Mouse (Mus musculus) erythroblast, embryonic 14.5 days (primary cell): ENCODE data around the gene Rhox2f. TPM values are rescaled to one million over a fixed set of nuclear protein-coding genes. Genes with fewer than 3 reads are reported as not detected.
"Not testable (repeated sequence)": the region's sequence is repeated elsewhere in the genome, so short reads cannot be mapped to it uniquely, and the experiment has no call there.

Experiments
- H3K27me3 ChIP-seq: 2 replicates; pipeline ENCODE4 v1.6.1; 2012; ENCODE audit warnings: inconsistent platforms; ENCODE audit not compliant: control insufficient read depth
- H3K36me3 ChIP-seq: 2 replicates; pipeline ENCODE4 v1.6.1; 2012; ENCODE audit warnings: mild to moderate bottlenecking, inconsistent platforms; ENCODE audit not compliant: control insufficient read depth
- H3K4me1 ChIP-seq: 2 replicates; pipeline ENCODE4 v1.6.1; 2012; ENCODE audit warnings: inconsistent platforms; ENCODE audit not compliant: control insufficient read depth
- H3K4me3 ChIP-seq: replicated peaks from 2 replicates; pipeline ENCODE3; 2012; ENCODE audit warnings: moderate library complexity, mild to moderate bottlenecking, inconsistent platforms
- H3K9me3 ChIP-seq: 2 replicates; pipeline ENCODE4 v1.6.1; 2012; ENCODE audit warnings: low read length, inconsistent platforms, mixed read lengths; ENCODE audit not compliant: control insufficient read depth
- polyA plus RNA-seq: library from polyadenylated mRNA; stranded (reverse); fragments of >175 nt; gene quantifications from 2 replicates; pipeline ENCODE4 v1.2.3, GENCODE M21; 2012

Rhox2f gene
- polyA plus RNA-seq: not detected in 2 replicates

DNA sequence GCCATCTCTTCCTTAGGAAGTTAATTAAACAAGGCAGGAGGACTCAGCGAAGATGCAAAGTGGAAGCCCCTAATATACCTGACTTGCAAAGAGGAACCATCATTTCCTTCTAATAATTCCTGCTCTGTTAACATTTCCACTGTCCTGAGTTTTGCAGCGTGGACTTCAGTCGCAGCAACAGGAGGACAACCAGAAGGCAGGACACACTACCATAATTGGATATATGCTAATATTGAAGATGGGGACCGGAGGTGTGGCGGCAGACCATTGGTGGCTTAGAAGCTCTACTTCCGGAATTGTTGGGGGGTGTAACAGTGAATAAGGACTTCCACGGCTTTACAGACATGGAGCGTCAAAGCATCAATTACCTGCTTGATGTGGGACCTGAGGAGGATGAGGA lies at the start of gene Rhox2f:
Gene Rhox2f, plus strand, starts transcription at position 301 of the 400 bp plus-strand sequence.
- H3K27me3 ChIP-seq, H3K36me3 ChIP-seq, H3K4me3 ChIP-seq, H3K9me3 ChIP-seq, H3K4me1 ChIP-seq: not testable (repeated sequence)

DNA sequence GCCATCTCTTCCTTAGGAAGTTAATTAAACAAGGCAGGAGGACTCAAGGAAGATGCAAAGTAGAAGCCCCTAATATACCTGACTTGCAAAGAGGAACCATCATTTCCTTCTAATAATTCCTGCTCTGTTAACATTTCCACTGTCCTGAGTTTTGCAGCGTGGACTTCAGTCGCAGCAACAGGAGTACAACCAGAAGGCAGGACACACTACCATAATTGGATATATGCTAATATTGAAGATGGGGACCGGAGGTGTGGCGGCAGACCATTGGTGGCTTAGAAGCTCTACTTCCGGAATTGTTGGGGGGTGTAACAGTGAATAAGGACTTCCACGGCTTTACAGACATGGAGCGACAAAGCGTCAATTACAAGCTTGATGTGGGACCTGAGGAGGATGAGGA lies 41.1 kb upstream of the Rhox2f start, which contains the start of gene Rhox2e:
Gene Rhox2e, plus strand, starts transcription at position 301 of the 400 bp plus-strand sequence.
- H3K4me3 ChIP-seq, H3K9me3 ChIP-seq, H3K4me1 ChIP-seq, H3K36me3 ChIP-seq, H3K27me3 ChIP-seq: not testable (repeated sequence)

DNA sequence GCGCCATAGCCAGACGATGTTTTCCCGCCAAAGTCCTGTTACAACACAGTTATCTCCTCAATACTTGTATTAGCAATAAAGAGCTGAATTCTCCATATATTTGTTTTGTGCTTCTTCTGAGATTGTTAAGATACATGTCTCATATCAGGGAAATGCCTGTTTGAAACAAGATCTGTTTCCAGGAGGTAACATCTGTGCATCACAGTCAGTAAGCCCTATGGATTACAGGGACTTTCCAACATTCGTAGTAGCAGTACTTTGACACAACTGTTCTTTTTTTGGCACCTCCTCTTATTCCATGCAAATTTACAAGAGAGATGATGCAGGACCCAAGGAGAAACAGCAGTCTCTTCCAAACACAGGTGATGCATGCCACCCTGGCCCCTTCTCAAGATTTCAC lies 29.5 kb upstream of the Rhox2f start, which contains the start of gene Rhox3e:
Gene Rhox3e, plus strand, starts transcription at position 301 of the 400 bp plus-strand sequence.
- H3K36me3 ChIP-seq, H3K27me3 ChIP-seq, H3K4me3 ChIP-seq, H3K9me3 ChIP-seq, H3K4me1 ChIP-seq: not testable (repeated sequence)

DNA sequence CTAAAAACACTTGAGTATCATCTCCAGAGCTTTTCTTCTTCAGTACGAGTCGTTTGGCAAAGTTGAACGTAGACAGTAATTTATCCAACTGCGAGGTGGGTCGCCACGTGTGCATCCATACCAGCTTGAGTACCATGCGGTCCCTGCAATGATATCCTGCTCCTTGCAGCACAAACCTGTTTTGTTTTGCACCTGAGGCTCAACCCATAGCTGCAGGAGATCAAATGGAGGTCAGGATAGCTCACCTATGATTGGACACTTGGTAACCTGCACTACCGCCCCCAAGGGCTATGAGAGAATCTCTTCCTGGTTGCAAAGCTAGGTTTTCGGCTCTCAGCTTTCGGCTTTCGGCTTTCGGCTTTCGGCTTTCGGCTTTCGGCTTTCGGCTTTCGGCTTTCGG lies 14.1 kb upstream of the Rhox2f start, which contains the start of gene Rhox4e:
Gene Rhox4e, plus strand, starts transcription at position 301 of the 400 bp plus-strand sequence.
- H3K27me3 ChIP-seq, H3K4me3 ChIP-seq, H3K36me3 ChIP-seq, H3K4me1 ChIP-seq, H3K9me3 ChIP-seq: not testable (repeated sequence)

DNA sequence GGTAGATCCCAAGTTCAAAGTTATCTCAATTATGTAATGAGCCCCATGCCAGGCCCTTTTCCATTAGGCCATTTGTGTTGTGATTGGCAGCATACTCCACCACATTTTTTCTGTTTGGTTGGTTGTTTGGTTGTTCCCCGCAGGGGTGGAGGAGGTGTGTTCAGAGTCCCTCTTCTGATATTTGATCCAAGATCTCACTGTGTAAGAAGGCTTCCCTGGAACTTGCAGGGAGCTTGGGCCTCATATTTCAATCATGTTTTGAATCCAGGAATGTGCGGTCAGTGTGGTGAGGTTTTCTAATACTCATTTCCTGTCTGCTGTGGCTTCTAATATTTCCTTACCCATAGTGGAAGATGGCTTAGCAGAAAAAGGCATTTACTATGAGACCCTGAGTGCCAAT lies 1.4 kb downstream of the Rhox2f start:
- H3K4me3 ChIP-seq, H3K9me3 ChIP-seq, H3K4me1 ChIP-seq, H3K36me3 ChIP-seq, H3K27me3 ChIP-seq: not testable (repeated sequence)

DNA sequence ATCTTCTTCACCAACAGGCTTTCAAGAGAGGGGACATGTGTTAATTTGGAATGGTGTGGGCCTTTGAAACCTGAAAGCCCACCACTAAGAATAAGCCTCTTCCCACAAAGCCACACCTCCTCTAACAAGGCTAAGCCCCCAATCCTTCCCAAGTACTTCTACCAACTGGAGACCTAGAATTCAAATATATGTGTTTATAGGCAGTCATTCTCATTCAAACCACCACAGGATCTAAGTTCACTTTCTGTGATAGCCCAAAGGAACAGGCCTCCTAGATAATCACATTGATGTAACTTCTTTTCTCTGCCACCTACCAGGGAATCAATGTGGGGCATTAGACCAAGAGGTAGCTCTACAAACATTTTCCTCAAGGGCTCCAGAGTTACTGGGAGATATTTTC lies 9.5 kb downstream of the Rhox2f start, which contains the start of gene Rhox3f:
Gene Rhox3f, plus strand, starts transcription at position 301 of the 400 bp plus-strand sequence.
- not testable (repeated sequence) for H3K9me3 ChIP-seq, H3K4me1 ChIP-seq, H3K27me3 ChIP-seq, H3K4me3 ChIP-seq, H3K36me3 ChIP-seq

DNA sequence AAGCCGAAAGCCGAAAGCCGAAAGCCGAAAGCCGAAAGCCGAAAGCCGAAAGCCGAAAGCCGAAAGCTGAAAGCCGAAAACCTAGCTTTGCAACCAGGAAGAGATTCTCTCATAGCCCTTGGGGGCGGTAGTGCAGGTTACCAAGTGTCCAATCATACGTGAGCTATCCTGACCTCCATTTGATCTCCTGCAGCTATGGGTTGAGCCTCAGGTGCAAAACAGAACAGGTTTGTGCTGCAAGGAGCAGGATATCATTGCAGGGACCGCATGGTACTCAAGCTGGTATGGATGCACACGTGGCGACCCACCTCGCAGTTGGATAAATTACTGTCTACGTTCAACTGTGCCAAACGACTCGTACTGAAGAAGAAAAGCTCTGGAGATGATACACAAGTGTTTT lies 36.4 kb downstream of the Rhox2f start, which contains the start of gene Rhox4f:
Gene Rhox4f, minus strand, starts transcription at position 101 of the 400 bp plus-strand sequence.
- H3K4me1 ChIP-seq, H3K9me3 ChIP-seq, H3K36me3 ChIP-seq, H3K27me3 ChIP-seq, H3K4me3 ChIP-seq: not testable (repeated sequence)

Other genes with a start within 250 kb of the Rhox2f start
- gene Rhox3a2, start 191.4 kb upstream of the Rhox2f start, polyA plus RNA-seq: not detected in 2 replicates
- not detected in 2 replicates for gene Rhox4a2, start 180.6 kb upstream of the Rhox2f start, polyA plus RNA-seq
- gene Rhox2b, start 159.3 kb upstream of the Rhox2f start, polyA plus RNA-seq: not detected in 2 replicates
- not detected in 2 replicates for gene Rhox4b, start 138.9 kb upstream of the Rhox2f start, polyA plus RNA-seq
- not detected in 2 replicates for gene Rhox2c, start 117.7 kb upstream of the Rhox2f start, polyA plus RNA-seq
- not detected in 2 replicates for gene Rhox3c, start 112.8 kb upstream of the Rhox2f start, polyA plus RNA-seq
- not detected in 2 replicates for gene Rhox4c, start 91.1 kb upstream of the Rhox2f start, polyA plus RNA-seq
- gene Rhox2d, start 78.0 kb upstream of the Rhox2f start, polyA plus RNA-seq: not detected in 2 replicates
- not detected in 2 replicates for gene Rhox4d, start 57.0 kb upstream of the Rhox2f start, polyA plus RNA-seq
- not detected in 2 replicates for gene Rhox2e, start 41.0 kb upstream of the Rhox2f start, polyA plus RNA-seq
- gene Rhox3e, start 29.4 kb upstream of the Rhox2f start, polyA plus RNA-seq: not detected in 2 replicates
- gene Rhox4e, start 14.0 kb upstream of the Rhox2f start, polyA plus RNA-seq: not detected in 2 replicates
- gene Rhox3f, start 9.6 kb downstream of the Rhox2f start, polyA plus RNA-seq: not detected in 2 replicates
- gene Rhox4f, start 36.3 kb downstream of the Rhox2f start, polyA plus RNA-seq: not detected in 2 replicates
- not detected in 2 replicates for gene Rhox3g, start 57.2 kb downstream of the Rhox2f start, polyA plus RNA-seq
- gene Rhox2g, start 72.1 kb downstream of the Rhox2f start, polyA plus RNA-seq: not detected in 2 replicates
- gene Rhox4g, start 79.9 kb downstream of the Rhox2f start, polyA plus RNA-seq: not detected in 2 replicates
- gene Rhox3h, start 97.4 kb downstream of the Rhox2f start, polyA plus RNA-seq: not detected in 2 replicates
- gene Rhox2h, start 101.9 kb downstream of the Rhox2f start, polyA plus RNA-seq: not detected in 2 replicates
- gene Rhox5, start 233.4 kb downstream of the Rhox2f start, polyA plus RNA-seq: 0.07 TPM in 1 of 2 replicates, not detected in the other